31 mouse cellular contexts compared by ENCODE assay signal in the genomic region with DNA sequence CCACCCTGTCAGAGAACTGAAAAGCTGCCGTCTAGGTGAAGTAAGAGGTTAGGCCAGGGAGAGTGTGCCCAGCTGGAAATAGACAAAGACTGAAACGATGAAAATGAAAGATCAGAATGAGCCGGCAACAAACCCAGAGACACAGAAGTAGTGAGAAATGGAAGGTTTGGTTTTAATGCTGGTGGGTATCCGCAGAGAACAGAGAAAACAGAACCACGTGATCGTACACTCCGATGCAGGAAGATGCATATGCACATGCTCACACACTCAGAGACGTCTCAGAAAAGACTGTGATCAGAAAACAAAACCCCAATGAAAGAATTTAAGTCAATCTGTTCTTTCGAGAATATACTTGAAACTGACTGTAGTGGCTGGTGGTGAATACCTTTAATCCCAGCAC.
"Had no signal": no experiment of that assay in that cellular context is flagged by ENCODE, and none has a peak within 500 bp of the region (broad histone marks: within the 10 kb centered on the region; RNA-seq: fewer than 3 reads in every experiment).

No protein-coding gene starts in this region.

- H3K27me3 ChIP-seq: limb, embryonic 13.5 days; limb, embryonic 15.5 days; liver, embryonic 12.5 days; liver, embryonic 13.5 days; liver, embryonic 15.5 days; lung, embryonic 15.5 days; midbrain, embryonic 12.5 days; midbrain, embryonic 13.5 days; midbrain, embryonic 15.5 days; neural tube, embryonic 12.5 days had no signal

- H3K4me3 ChIP-seq: left cerebral cortex, adult 2 months; limb, embryonic 10.5 days; limb, embryonic 12.5 days; limb, embryonic 13.5 days; limb, embryonic 15.5 days; liver, embryonic 12.5 days; liver, embryonic 13.5 days; liver, embryonic 15.5 days; lung, embryonic 15.5 days; megakaryocyte, embryonic 14.5 days; midbrain, embryonic 10.5 days; midbrain, embryonic 12.5 days; midbrain, embryonic 13.5 days; midbrain, embryonic 15.5 days; myocyte; neural tube, embryonic 12.5 days had no signal

- ATAC-seq: liver, embryonic 12.5 days; liver, postnatal 0 days; lung, postnatal 0 days; midbrain, embryonic 13.5 days; midbrain, embryonic 15.5 days; midbrain, embryonic 16.5 days had no signal

- H3K4me2 ChIP-seq: limb, embryonic 12.5 days; limb, embryonic 13.5 days; limb, embryonic 15.5 days; liver, embryonic 11.5 days; liver, embryonic 12.5 days; liver, embryonic 13.5 days; liver, embryonic 15.5 days; lung, embryonic 14.5 days; lung, embryonic 15.5 days; midbrain, embryonic 12.5 days; midbrain, embryonic 13.5 days; midbrain, embryonic 15.5 days; neural tube, embryonic 12.5 days had no signal

- DNase-seq: left cerebral cortex, postnatal 4 days; liver; liver, embryonic 13.5 days; liver, postnatal 0 days; lung, adult 18-20 months; lung, adult 2 months; lung, embryonic 14.5 days; lung, postnatal 10 days; lung, postnatal 14 days; lung, postnatal 36 days; lung, postnatal 4 days; midbrain, embryonic 14.5 days had no signal

- H3K27ac ChIP-seq: left cerebral cortex, adult 2 months; limb, embryonic 10.5 days; limb, embryonic 12.5 days; limb, embryonic 13.5 days; limb, embryonic 15.5 days; liver, embryonic 12.5 days; liver, embryonic 13.5 days; liver, embryonic 14.5 days; liver, embryonic 15.5 days; lung, embryonic 15.5 days; midbrain, embryonic 10.5 days; midbrain, embryonic 12.5 days; midbrain, embryonic 13.5 days; midbrain, embryonic 15.5 days; neural tube, embryonic 12.5 days had no signal

- H3K9ac ChIP-seq: limb, embryonic 12.5 days; limb, embryonic 13.5 days; limb, embryonic 15.5 days; liver, embryonic 12.5 days; liver, embryonic 13.5 days; liver, embryonic 14.5 days; liver, embryonic 15.5 days; liver, postnatal 0 days; lung, embryonic 14.5 days; lung, embryonic 15.5 days; midbrain, embryonic 12.5 days; midbrain, embryonic 13.5 days; midbrain, embryonic 15.5 days; neural tube, embryonic 12.5 days had no signal

- H3K4me1 ChIP-seq: limb, embryonic 10.5 days; limb, embryonic 12.5 days; limb, embryonic 13.5 days; liver, embryonic 15.5 days; lung, embryonic 15.5 days; midbrain, embryonic 10.5 days; midbrain, embryonic 12.5 days; midbrain, embryonic 15.5 days; neural tube, embryonic 12.5 days had no signal

- H3K36me3 ChIP-seq: limb, embryonic 10.5 days; limb, embryonic 12.5 days; limb, embryonic 13.5 days; limb, embryonic 15.5 days; liver, embryonic 12.5 days; liver, embryonic 13.5 days; liver, embryonic 15.5 days; lung, embryonic 15.5 days; midbrain, embryonic 10.5 days; midbrain, embryonic 12.5 days; midbrain, embryonic 13.5 days; midbrain, embryonic 15.5 days; neural tube, embryonic 12.5 days had no signal

- H3K9me3 ChIP-seq: limb, embryonic 10.5 days; limb, embryonic 12.5 days; limb, embryonic 13.5 days; limb, embryonic 15.5 days; liver, embryonic 12.5 days; liver, embryonic 13.5 days; liver, embryonic 15.5 days; lung, embryonic 15.5 days; midbrain, embryonic 10.5 days; midbrain, embryonic 12.5 days; midbrain, embryonic 13.5 days; midbrain, embryonic 15.5 days; neural tube, embryonic 12.5 days had no signal
